Mouse (Mus musculus) CD8-positive naive resting alpha-beta T cell, adult 2 months (primary cell): ENCODE data around the gene Ankrd60.

Source experiments
- DNase-seq, 2 experiments: peaks; one replicate each; pipeline ENCODE4 v3.0.0; 2022; ENCODE audit warnings: low read depth in 2 of 2, low spot score in 2 of 2

The Ankrd60 gene

DNA sequence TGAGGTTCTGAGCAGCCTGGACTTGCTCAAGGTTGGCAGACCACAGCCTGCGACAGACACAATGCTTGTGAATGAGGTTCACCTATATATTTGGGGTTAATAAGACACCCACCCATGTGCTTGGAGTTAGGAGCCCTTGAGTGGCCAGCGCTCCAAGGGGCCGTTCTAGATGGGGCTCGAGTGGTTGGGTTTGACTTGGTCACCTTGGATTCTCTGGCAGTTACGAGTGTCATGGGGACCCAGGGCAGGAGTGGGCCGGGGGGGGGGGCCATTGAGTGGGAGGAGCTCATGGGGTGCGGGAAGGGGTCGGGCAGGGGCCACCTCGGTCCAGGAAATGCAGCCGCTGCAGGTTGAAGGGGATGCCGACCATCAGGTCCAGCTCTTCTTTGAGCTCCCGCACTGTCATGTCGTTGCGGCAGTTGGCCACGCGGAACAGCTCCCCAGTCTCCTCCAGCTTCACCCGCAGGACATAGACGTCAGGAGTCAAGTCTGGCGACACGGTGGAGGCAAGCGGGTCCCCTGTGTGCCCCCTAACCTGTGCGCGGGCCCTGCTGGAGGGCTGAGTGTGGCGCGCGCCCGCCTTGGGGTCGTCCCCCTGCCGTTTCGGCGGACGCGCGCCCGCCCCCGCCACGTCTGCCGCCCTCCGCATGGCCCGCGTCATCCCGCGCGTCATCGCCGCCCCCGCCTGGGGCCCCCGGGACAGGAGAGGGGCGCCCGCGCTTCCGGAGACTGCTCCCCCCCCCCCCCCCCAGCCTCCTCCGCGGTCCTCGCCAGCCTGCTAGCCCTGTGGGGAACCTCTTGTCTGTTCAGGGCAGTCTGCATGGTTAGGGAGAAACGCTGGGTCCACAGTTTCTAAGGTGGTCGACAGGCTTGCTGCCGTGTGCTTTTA, at the start of gene Ankrd60:
TSS of gene Ankrd60 (minus strand) at position 697 of the 889 bp plus-strand sequence.
- DNase-seq = peak; percentile 76 to 84

DNA sequence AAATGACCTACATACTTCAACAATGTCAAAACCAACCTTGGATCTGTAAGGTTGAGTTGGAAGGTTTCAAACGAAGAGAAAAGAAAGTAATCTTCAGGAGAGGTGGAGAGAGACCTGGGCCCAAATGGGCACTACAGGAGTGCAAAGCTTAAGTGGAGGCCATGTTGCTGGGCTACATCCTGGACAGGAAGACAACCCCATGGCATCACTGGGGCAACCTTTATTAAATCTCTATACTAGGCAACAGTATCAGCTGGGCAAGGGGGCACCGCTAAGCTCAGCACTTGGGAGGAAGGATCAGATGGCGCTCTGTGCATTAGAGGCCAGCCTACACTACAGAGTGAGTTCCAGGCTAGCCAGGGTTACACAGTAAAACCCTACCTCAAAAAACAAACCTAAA, 47.6 kb upstream of the Ankrd60 start:
- no peak for DNase-seq

- DNase-seq = no peak
These were observed 46.5 kb upstream of the Ankrd60 start for GRCm38 (mm10) chr2:173624667-173625066.

- no peak for DNase-seq
These were observed 44.0 kb upstream of the Ankrd60 start for GRCm38 (mm10) chr2:173622173-173622601.

DNA sequence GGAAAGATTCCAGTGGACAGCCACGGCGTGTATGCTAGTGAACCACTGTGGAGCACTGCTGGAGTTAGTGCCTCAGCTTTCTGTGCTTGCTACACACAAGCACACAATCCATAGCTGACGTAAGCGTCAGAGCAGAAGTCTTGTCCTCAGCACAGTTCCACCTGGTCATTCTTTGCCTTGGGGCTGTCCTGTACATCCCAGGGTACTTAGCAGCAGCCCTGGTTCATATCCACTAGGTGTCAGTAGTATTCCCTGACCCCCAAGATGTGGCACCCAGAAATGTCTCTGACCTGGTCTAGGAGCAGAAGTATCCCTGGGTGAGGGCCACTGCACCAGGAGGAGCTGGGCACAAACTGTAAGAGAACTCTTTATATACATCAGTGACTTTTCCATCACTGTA, 42.5 kb upstream of the Ankrd60 start:
- DNase-seq = no peak

GRCm38 (mm10) chr2:173619132-173619531, 41.0 kb upstream of the Ankrd60 start:
- no peak for DNase-seq

DNA sequence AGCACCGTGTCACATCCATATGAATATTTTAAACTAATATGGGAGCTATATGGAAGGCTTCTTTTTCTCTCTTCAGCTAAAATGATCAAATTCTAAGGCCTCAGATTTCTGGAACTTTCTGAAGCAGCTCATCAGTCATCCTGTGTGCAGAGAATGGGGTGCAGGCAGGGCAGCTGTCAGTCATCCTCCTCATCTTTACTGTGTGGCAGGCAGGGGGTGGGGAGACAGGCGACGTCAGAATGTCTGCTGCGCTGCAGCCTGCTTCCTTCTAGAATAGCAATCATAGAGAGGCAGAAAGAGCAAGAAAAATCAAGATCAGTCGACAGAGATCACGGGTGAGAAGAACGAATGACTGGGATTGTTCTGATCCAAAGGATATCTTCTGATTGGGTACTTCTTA, 38.0 kb upstream of the Ankrd60 start:
- DNase-seq = no peak

- DNase-seq = no peak
These were observed 37.4 kb upstream of the Ankrd60 start for GRCm38 (mm10) chr2:173615378-173616081.

DNA sequence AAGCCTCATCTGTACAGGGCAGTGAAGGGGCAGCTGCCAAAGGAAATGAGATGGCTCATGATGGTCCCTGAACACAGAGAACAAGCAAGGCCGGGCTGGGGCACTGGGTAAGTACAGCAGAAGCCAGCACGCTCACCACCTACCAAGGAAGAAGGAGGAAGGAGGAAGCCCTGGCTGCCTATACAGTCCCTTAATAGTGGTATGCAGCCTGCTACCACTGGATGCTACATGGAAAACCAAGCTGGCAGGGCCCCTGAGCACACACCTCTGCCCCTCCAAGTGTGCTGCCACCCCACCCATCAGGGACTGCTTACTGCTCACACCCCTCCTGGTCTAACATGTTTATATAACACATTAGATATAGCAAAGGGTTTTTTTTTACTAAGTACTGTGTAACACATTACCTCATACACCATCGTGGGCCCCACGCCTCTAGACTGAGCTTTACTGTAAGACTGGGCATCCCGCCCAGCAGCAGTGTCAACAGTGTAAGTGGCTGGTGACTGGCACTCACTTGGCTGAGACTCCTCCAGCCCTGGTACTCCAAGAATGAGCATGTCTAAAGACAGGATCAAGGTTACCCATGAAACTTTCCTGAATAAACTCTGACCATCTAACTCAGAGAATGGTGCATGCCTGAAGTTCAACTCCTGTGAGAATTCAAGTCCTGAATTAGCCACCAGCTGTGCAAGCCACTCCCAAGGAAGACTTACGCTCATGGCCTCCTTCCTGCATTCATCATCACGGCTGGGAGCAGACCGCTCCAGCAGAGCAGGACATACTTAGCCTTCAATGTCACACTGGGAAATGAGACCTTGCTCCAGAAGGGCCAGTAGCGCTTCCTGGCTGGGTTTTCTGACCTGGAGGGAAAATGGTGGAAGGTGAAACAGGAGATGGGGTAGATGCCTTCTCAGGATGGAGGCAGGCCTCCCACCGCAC, 30.1 kb upstream of the Ankrd60 start:
- no peak for DNase-seq

GRCm38 (mm10) chr2:173606415-173606804, 28.2 kb upstream of the Ankrd60 start:
- DNase-seq = no peak

DNA sequence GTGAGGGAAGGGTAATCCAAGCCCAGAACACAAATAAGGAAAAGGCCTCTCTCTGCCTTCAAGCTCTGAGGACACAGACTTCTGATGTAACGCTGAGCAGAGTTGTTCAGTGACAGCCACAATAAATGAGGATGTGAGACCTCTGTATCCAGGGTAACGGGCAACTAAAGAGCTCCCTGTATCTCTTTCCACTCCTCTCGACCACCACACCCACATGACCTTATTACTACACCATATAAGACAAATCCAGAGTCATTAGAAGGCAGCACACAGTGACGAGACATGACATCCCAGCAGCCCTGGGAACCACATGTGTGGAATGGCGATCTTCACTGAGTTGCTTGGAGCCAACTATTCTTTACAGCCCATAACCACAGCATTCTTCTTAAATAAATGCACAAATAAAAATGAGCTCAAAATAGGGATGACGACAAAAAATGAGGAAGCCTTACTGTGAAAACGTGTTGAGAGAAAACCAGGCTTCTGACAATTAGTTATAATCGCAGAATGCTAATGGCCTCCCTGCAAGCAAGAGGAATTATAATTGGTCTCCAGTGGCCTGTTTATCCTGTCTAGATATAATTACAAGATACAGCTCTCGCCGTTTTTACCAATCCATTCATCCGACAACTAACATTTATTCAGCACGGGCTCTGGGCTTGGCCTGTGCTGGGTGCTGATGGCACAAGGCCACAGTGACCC, 27.7 kb upstream of the Ankrd60 start:
- DNase-seq = no peak

DNA sequence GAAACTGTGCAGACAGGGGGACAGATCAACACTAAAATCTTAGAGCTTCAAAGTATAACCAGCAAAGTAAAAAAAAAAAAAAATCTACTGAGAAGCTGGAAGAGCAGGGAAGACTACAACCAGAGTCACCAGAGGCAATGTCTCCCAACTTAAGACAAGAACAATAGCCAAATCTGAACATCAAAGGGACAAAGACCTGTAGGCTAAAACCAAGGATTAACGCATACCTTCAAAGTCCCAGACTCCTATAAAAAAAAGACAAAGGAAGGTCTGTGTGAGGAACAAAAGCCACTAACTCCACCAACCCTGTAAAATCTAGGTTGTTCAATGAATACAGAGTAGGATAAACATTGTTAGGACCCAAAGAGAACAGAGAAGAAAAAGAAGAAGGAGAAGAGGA, 23.7 kb upstream of the Ankrd60 start:
- no peak for DNase-seq

DNA sequence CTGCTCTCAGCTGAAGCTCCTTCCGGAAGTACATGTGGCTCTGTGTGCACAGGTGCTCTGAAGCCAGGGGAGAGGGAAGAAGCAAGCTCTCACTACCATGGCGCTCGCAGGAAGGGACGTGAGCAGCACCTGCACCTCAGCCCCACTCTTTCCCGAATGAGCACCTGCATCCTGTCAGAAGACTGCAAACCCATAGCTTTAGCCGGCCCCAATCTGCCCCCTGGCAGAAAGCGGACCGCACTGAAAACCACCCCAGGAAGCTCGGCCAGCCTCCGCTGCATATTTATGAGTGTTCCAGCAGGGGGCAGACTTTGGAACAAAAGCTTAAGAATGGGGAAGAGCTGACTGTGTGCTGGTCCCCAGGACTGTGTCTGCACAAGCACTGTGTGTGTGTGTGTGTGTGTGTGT, 17.2 kb upstream of the Ankrd60 start:
- peak; percentile 45 to 64 for DNase-seq

- DNase-seq = no peak
These were observed 16.3 kb upstream of the Ankrd60 start for GRCm38 (mm10) chr2:173594313-173595063.

DNA sequence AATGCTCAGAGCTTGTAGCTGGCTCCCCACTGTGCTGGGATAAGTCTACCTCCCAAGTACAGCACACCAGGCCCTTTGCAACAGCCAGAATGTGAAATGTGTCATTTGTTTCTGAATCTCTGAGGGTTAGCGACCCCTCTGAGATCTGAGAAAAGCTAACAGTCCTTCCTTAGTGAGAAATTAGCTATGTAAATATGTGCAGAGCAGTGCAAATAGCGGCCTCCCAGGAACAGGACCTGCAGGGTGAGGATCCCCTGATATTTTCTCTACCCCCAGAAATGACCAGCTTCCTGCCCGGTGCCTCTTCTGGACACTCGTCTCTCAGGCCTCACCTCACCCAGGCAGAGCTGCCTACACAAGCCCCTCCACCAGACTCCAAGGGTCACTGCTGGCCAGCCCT, 15.7 kb upstream of the Ankrd60 start:
- DNase-seq = no peak

GRCm38 (mm10) chr2:173592781-173593180, 14.6 kb upstream of the Ankrd60 start:
- no peak for DNase-seq

GRCm38 (mm10) chr2:173587411-173587810, 9.2 kb upstream of the Ankrd60 start:
- no peak for DNase-seq

DNA sequence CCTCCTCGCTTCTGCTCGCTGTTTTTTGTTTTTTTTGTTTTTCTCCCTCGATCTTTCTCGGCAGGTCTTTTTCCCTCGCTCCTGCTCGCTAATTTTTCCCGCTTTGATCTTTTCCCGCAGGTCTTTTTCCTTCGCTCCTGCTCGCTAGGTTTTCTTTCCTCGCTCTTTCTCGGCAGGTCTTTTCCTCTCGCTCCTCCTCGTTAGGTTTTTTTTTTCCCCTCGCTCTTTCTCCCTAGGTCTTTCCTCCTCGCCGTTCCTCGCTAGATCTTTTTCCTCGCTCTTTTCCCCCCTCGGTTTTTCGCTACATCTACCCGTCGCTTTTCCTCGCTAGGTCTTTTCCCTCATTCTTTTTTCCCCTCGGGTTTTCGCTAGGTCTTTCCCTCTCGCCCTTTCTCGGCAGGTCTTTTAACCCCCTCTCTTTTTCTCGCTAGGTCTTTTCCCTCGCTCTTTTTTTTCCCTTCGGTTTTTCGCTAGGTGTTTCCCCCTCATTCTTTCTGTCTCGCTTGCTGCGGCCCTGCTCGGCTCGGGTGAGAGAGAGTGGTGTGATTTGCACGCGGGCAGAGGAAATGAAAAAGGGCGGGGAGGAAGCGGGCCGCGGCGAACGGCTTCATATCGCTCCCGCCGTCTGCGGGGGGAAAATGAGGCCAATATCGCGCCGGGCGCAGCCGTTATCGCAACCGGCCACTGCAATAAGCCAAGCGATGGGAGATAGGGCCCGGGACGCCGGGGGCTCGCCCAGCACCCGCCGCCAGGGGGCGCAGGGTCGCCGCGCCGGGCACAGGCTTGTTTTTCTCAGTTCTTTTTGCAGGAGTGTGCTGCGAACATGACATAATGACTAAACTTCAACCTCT, 8.2 kb upstream of the Ankrd60 start:
- DNase-seq = peak; percentile 61 to 71
